Mouse (Mus musculus) Patski (cell line): ENCODE measurements at regions not wholly inside any gene's neighbourhood (a gene's known extent, or its start where the extent isn't known, plus 50 kb on each side); places are given as distances from the start of the nearest gene placed in this dataset.

Source experiments
- ATAC-seq: fragments of 100-300 bp; one replicate; pipeline ENCODE4 v1.8.0; 2021
- CTCF ChIA-PET: fragments of 350-600 bp; sonication (Branson Sonifier 250); formaldehyde crosslinking; loops from one replicate; lab custom pipeline; 2022; ENCODE audit warnings: inconsistent platforms; lab: Charles Lee
- POLR2A ChIA-PET: fragments of 350-600 bp; sonication (Branson Sonifier 250); formaldehyde crosslinking; loops from one replicate; lab custom pipeline; 2022; ENCODE audit warnings: antibody characterized with exemption, inconsistent platforms; lab: Charles Lee
- DNase-seq: peaks from one replicate; pipeline ENCODE4 v3.0.0-alpha.2; 2011; ENCODE audit warnings: low read depth, low spot score
- H3K27me3 ChIP-seq: fragments of 371-371 bp; one replicate; pipeline ENCODE4 v1.5.1; 2021
- CTCF ChIP-seq: fragments of 100-300 bp; IDR thresholded peaks from one replicate; pipeline ENCODE4 v1.5.1; 2021
- in situ Hi-C: fragments of 300-500 bp; cut with MboI; formaldehyde crosslinking; loops from 3 replicates; pipeline ENCODE4 v1.11.1; 2018; ENCODE audit warnings: low pct_unique_long_range_greater_than_20kb, mixed read lengths

- peaks cover 23% of the 10 kb centered on the region for H3K27me3 ChIP-seq
- CTCF ChIA-PET = interaction anchor here (0.8 to 3.8 kb wide), 4 partner anchors 9 to 313 kb away, joined by 4 to 17 read pairs (median 4); no protein-coding TSS in a partner anchor
- DNase-seq = no peak
- ATAC-seq = no peak
- in situ Hi-C loops = loop anchor here (25.0 kb wide), 1 partner anchor 1079 kb away; the partner anchor contains the start of gene Foxo1
- no peak for TF ChIP-seq CTCF
- POLR2A ChIA-PET = interaction anchor here (0.6 kb wide), 1 partner anchor 1698 kb away, joined by 3 read pairs; no protein-coding TSS in a partner anchor
Measured at GRCm38 (mm10) chr3:53341304-53342206, 121.6 kb downstream of the Nhlrc3 start.

GRCm38 (mm10) chr3:53338571-53338970, 124.6 kb downstream of the Nhlrc3 start:
- no peak for TF ChIP-seq CTCF
- ChIA-PET POLR2A (interaction anchor here (0.7 kb wide), 1 partner anchor 33 kb away, joined by 3 read pairs; no protein-coding TSS in a partner anchor), CTCF (interaction anchor here (1.7 kb wide), 1 partner anchor 310 kb away, joined by 4 read pairs; no protein-coding TSS in a partner anchor)
- in situ Hi-C loops = loop anchor here (25.0 kb wide), 1 partner anchor 1076 kb away; the partner anchor contains the start of gene Foxo1
- ATAC-seq (no peak), DNase-seq (no peak)
- H3K27me3 ChIP-seq = peaks cover 43% of the 10 kb centered on the region

GRCm38 (mm10) chr3:53334051-53334450, 129.1 kb downstream of the Nhlrc3 start:
- in situ Hi-C loops = loop anchor here (25.0 kb wide), 1 partner anchor 1072 kb away; the partner anchor contains the start of gene Foxo1
- ATAC-seq = no peak
- ChIA-PET CTCF (interaction anchor here (2.4 to 2.8 kb wide), 3 partner anchors 10 to 305 kb away, joined by 6 to 13 read pairs (median 9); no protein-coding TSS in a partner anchor), POLR2A (no interaction called here)
- no peak for TF ChIP-seq CTCF
- DNase-seq = no peak
- H3K27me3 ChIP-seq = peaks cover 40% of the 10 kb centered on the region

GRCm38 (mm10) chr3:53329528-53329927, 133.6 kb downstream of the Nhlrc3 start:
- H3K27me3 ChIP-seq = peaks cover 17% of the 10 kb centered on the region
- CTCF ChIA-PET = interaction anchor here (0.9 to 4.9 kb wide), 18 partner anchors 11 to 317 kb away, joined by 3 to 33 read pairs (median 4); partner anchors contain the start of gene Lhfp
- DNase-seq (no peak), ATAC-seq (no peak)
- TF ChIP-seq CTCF = peak; percentile 73
- in situ Hi-C loops = loop anchor here (5.0 to 25.0 kb wide), 3 partner anchors 118 to 1067 kb away; partner anchors contain the start of gene Foxo1
- POLR2A ChIA-PET = no interaction called here

DNA sequence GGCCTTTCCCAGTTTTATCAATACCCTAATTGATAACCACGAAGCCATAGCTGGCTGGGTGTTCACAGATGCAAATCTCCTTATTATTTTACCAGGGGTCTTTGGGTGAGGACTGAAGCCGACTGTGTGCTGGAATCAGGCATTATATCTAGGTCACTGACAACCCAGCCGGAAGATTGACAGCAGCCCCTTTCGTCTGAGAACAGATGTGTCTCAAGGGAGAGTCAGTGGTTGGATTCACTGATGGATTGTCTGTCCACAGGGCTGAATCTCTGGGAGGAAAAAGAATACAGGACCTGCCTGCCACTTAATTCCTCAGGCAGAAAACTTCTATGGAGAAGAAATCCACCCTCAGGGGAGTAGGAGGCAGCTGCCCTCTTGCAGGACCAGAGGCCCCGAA, 135.7 kb downstream of the Nhlrc3 start:
- ChIA-PET CTCF (interaction anchor here (0.7 to 2.7 kb wide), 4 partner anchors 282 to 1019 kb away, joined by 3 to 6 read pairs (median 5); no protein-coding TSS in a partner anchor), POLR2A (no interaction called here)
- ATAC-seq (no peak), DNase-seq (no peak)
- TF ChIP-seq CTCF = no peak
- no peaks in the 10 kb centered on the region for H3K27me3 ChIP-seq
- in situ Hi-C loops = loop anchor here (5.0 to 25.0 kb wide), 3 partner anchors 120 to 1065 kb away; partner anchors contain the start of gene Foxo1

GRCm38 (mm10) chr3:53326967-53327366, 136.2 kb downstream of the Nhlrc3 start:
- no peak for TF ChIP-seq CTCF
- no peaks in the 10 kb centered on the region for H3K27me3 ChIP-seq
- CTCF ChIA-PET = interaction anchor here (1.8 to 2.7 kb wide), 2 partner anchors 284 to 298 kb away, joined by 6 read pairs; no protein-coding TSS in a partner anchor
- ATAC-seq (no peak), DNase-seq (no peak)
- in situ Hi-C loops = loop anchor here (5.0 to 25.0 kb wide), 3 partner anchors 120 to 1065 kb away; partner anchors contain the start of gene Foxo1
- POLR2A ChIA-PET = no interaction called here

GRCm38 (mm10) chr3:53325080-53325479, 138.1 kb downstream of the Nhlrc3 start:
- in situ Hi-C loops = loop anchor here (5.0 to 25.0 kb wide), 3 partner anchors 122 to 1063 kb away; partner anchors contain the start of gene Foxo1
- ATAC-seq = no peak
- ChIA-PET POLR2A (no interaction called here), CTCF (interaction anchor here (1.2 to 1.6 kb wide), 2 partner anchors 17 to 296 kb away, joined by 3 read pairs; no protein-coding TSS in a partner anchor)
- TF ChIP-seq CTCF = no peak
- no peak for DNase-seq
- H3K27me3 ChIP-seq = no peaks in the 10 kb centered on the region

DNA sequence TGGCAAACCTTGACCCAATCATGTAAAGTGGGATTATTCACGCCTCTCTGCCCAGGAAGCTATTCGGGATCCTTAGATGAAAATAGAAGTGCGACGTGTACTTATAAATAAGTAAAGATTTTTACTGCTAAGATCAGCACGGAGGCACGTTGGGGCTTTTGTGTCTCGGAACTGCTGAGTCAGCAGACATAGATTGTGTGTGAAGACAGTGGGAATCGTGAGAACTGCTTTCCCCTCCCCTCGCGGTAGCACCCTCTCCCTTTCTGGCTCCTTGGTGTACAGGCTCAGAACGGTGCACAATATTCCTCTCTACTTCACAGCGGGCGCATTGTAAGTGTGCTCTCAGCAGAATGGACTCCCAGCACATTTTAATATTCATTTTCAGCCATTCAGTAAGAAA, 138.7 kb downstream of the Nhlrc3 start:
- in situ Hi-C loops = no loop called here
- TF ChIP-seq CTCF = no peak
- ATAC-seq (no peak), DNase-seq (no peak)
- no peaks in the 10 kb centered on the region for H3K27me3 ChIP-seq
- CTCF ChIA-PET = interaction anchor here (1.6 kb wide), 1 partner anchor 295 kb away, joined by 3 read pairs; no protein-coding TSS in a partner anchor
- POLR2A ChIA-PET = no interaction called here

DNA sequence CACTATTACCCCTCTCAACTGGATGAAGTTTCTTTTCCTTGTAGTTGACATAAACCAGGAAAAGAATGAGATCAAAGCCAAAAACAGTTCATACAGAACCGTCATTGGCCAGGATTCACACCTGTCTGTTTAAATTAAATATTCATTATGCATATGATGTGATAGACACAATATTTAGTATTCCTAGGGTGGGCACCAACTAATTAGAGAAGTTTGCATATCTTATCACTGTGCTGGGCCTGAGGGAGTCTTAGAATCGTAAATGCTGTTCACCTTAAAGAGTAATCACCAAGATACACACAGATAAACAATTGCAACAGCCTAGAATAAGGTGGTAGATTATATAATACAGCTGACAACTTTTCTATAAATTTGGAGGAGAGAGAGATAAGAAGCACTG, 147.7 kb downstream of the Nhlrc3 start:
- TF ChIP-seq CTCF = no peak
- DNase-seq (no peak), ATAC-seq (no peak)
- ChIA-PET POLR2A (no interaction called here), CTCF (interaction anchor here (0.8 to 1.6 kb wide), 3 partner anchors 82 to 287 kb away, joined by 3 read pairs; no protein-coding TSS in a partner anchor)
- H3K27me3 ChIP-seq = no peaks in the 10 kb centered on the region
- in situ Hi-C loops = no loop called here
